Mouse (Mus musculus) testis, adult 2 months (tissue): Measurements from ENCODE around the gene Psmc1. TPM values are rescaled to one million over a fixed set of nuclear protein-coding genes. Genes with fewer than 3 reads are reported as not detected.
A peak's percentile ranks its signal among the peaks of the same experiment; 100 is the strongest.

Source experiments
- H3K27ac ChIP-seq: fragments of 200-500 bp; 2 replicates; pipeline ENCODE4 v1.5.1; 2012; ENCODE audit warnings: low read depth, low read length; ENCODE audit not compliant: control insufficient read depth, insufficient read depth
- H3K27me3 ChIP-seq: fragments of 200-500 bp; 2 replicates; pipeline ENCODE4 v1.6.1; 2012; ENCODE audit warnings: mild to moderate bottlenecking, low read length, moderate library complexity; ENCODE audit not compliant: control insufficient read depth, insufficient read depth
- H3K36me3 ChIP-seq: fragments of 200-500 bp; 2 replicates; pipeline ENCODE4 v1.6.1; 2012; ENCODE audit warnings: mild to moderate bottlenecking, low read length; ENCODE audit not compliant: control insufficient read depth, insufficient read depth
- H3K4me1 ChIP-seq: fragments of 200-500 bp; 2 replicates; pipeline ENCODE4 v1.6.1; 2012; ENCODE audit warnings: low read length; ENCODE audit not compliant: control insufficient read depth, insufficient read depth
- H3K4me3 ChIP-seq: fragments of 200-500 bp; 2 replicates; pipeline ENCODE4 v1.5.1; 2012; ENCODE audit warnings: low read depth, mild to moderate bottlenecking, low read length, moderate library complexity, mixed read lengths; ENCODE audit not compliant: control insufficient read depth
- CTCF ChIP-seq: fragments of 200-500 bp; IDR thresholded peaks from 2 replicates; pipeline ENCODE4 v1.5.1; 2012; ENCODE audit warnings: low read depth, mild to moderate bottlenecking, inconsistent platforms, low read length, moderate library complexity; ENCODE audit not compliant: control insufficient read depth, insufficient read depth, insufficient replicate concordance
- POLR2A ChIP-seq: fragments of 200-500 bp; IDR thresholded peaks from 2 replicates; pipeline ENCODE4 v1.6.1; 2012; ENCODE audit warnings: low read depth, mild to moderate bottlenecking, inconsistent platforms, low read length, moderate library complexity; ENCODE audit not compliant: control insufficient read depth
- polyA plus RNA-seq: library from polyadenylated mRNA; depleted of rRNA; stranded (reverse); fragments of >200 nt; gene quantifications from 2 replicates; pipeline ENCODE4 v1.2.3, GENCODE M21; 2012; rRNA removed

The Psmc1 gene
- 31.7 and 33.7 TPM in 2 replicates for polyA plus RNA-seq

DNA sequence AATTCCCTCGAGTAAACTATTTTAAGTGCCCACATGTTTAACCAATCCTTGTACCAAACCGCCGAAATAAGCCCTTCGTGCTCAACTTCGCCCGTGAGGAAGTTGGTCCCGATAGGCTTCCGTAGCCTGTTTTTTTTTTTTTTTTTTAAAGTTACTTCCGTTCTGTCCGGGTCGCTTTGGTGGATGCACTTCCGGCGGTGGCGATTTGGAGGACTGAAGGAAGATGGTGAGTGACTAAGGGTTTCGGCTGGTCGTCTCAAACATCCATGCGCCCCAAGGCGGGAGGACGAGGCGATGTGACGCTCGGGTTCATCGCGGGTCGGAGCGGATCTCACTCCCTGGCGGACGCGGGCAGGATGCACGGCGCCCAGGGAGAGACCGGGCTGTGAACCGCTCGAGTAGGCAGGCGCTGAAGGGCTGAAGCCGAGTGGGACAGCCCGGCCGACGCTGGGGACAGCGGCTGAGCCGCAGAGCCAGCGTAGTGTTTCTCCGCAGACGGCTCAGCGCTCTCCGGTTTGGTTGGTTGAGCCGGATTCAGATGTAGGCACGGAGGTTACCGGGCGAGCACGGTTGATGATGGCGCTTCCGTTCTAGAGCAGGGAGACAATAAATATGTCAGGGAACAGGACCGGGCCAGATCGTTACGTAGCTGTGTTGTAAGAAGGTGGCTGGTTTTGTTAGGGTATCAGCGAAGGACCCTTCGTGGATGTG lies at the start of gene Psmc1:
TSS of gene Psmc1 (plus strand) at position 169 of the 711 bp plus-strand sequence.
- TF ChIP-seq CTCF (no peak), POLR2A (peak; percentile 54)
- H3K4me3 ChIP-seq, result peak within 1 kb of the TSS; percentile 99

DNA sequence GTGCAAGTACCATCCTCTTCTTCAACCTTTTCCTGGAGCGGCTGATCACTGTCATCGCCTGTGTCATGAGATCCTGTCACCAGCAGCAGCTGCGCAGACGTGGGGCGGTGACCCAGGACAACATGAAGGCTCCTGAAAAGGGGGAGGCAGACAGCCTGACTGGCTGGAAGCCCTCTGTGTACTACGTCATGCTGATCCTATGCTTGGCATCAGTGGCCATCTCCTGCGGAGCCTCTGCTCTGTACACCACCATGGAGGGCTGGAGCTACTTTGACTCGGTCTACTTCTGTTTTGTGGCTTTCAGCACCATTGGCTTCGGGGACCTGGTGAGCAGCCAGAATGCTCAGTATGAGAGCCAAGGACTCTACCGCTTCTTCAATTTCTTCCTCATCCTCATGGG lies 48.9 kb upstream of the Psmc1 start:
- Histone ChIP-seq H3K27me3 (no peaks in the 10 kb centered on the region), H3K36me3 (no peaks in the 10 kb centered on the region), H3K4me1 (peaks cover 4% of the 10 kb centered on the region; the same call in 1 of the 2 replicates), H3K27ac (no peak overlapping the region), H3K4me3 (no peak overlapping the region)
- TF ChIP-seq POLR2A (no peak), CTCF (no peak)

More for the DNA sequence above, at the start of gene Psmc1:
- Histone ChIP-seq H3K4me1 (peaks cover 5% of the 10 kb centered on the region), H3K27ac (peak within 1 kb of the TSS; percentile 89), H3K27me3 (no peaks in the 10 kb centered on the region), H3K36me3 (no peaks in the 10 kb centered on the region; the same call in none of the 2 replicates)

DNA sequence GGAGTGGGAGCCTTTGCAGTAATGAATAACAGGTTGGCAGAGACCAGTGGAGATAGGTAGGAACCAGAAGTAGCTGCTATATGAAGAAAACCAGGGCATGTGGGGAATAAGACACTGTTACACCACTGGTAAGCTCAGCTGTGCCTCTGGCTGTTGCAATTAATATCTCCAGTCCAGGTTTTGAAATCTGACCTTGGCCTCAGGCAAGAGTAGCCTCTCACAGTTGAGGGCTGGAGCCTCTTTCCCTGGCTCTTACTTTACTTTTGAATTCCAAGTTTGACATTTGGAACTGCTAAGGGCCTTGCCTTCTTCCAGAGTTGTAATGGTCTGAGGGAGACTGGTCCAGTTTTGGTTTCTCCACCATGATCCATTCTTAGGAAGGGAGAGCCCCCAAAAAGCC lies 48.1 kb upstream of the Psmc1 start:
- H3K36me3 ChIP-seq, result no peaks in the 10 kb centered on the region
- no peak for TF ChIP-seq POLR2A
- H3K4me1 ChIP-seq, result peaks cover 4% of the 10 kb centered on the region; the same call in 1 of the 2 replicates
- H3K4me3 ChIP-seq, result no peak overlapping the region
- H3K27me3 ChIP-seq, result no peaks in the 10 kb centered on the region
- H3K27ac ChIP-seq, result no peak overlapping the region

DNA sequence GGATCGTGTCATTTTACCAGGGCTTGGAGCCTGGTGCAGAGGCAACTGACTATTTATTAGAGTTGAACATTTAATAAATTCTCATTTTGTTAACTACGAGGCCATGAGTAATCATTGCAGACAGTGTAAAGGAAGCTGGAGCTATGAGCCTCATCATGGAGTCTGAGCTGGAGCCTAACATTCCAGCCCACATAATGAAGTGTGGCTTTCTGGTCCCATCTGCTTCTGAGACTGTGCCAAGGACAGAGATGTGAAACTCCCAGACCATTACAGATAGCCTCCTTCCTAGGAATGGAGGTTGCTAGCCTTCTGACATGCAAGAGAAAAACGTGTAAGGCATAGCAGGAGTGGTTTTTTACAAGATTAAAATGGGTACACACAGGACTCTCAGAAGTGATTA lies 47.4 kb upstream of the Psmc1 start:
- TF ChIP-seq CTCF (no peak), POLR2A (no peak)
- H3K4me3 ChIP-seq, result no peak overlapping the region
- H3K27me3 ChIP-seq, result no peaks in the 10 kb centered on the region
- H3K27ac ChIP-seq, result no peak overlapping the region
- H3K4me1 ChIP-seq, result peaks cover 4% of the 10 kb centered on the region; the same call in 1 of the 2 replicates
- H3K36me3 ChIP-seq, result no peaks in the 10 kb centered on the region

DNA sequence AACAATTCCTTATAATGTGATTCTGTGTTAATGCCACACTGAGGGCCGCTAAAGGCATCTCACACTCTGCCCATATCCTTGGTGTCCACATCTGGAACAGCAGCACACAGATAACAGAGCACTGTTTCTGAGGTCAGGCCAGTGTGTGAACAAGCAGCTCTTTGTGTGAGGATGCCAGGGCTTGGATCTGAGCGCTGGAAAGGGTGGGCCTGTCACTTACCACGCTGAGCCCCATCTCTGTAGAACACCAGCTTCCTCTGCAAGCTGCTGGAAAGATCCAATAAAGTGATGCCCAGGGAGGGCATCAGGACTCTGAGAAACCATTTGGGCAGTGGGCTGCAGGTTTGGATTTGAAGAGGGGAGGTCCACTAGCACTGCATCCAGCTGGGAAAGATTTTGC lies 44.8 kb upstream of the Psmc1 start:
- H3K36me3 ChIP-seq, result no peaks in the 10 kb centered on the region
- H3K27ac ChIP-seq, result no peak overlapping the region
- H3K4me1 ChIP-seq, result peaks cover 4% of the 10 kb centered on the region; the same call in 1 of the 2 replicates
- H3K27me3 ChIP-seq, result no peaks in the 10 kb centered on the region
- no peak overlapping the region for H3K4me3 ChIP-seq
- no peak for TF ChIP-seq CTCF
- TF ChIP-seq POLR2A, result no peak

DNA sequence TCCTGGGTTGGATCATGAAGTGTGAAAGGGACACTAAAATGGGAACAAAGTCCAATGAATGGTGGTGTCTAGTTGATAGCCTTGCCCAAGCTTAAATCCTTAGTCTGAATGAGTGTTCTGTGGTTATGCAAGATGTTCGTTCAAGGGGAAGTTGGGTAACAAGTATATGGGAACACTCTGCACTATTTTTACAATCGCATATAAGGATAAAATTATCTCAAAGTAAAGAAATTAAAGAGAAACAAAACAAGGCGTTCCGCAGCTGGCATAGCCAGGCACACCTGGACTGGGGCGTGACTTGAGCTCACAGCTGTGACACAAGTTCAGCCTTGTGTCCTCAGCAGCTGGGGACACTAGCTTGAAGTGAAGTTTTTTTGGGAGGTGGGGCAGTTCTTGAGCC lies 42.5 kb upstream of the Psmc1 start:
- H3K4me1 ChIP-seq, result peaks cover 4% of the 10 kb centered on the region; the same call in 1 of the 2 replicates
- H3K4me3 ChIP-seq, result no peak overlapping the region
- TF ChIP-seq CTCF (no peak), POLR2A (no peak)
- no peaks in the 10 kb centered on the region for H3K36me3 ChIP-seq
- H3K27ac ChIP-seq, result no peak overlapping the region
- no peaks in the 10 kb centered on the region for H3K27me3 ChIP-seq

DNA sequence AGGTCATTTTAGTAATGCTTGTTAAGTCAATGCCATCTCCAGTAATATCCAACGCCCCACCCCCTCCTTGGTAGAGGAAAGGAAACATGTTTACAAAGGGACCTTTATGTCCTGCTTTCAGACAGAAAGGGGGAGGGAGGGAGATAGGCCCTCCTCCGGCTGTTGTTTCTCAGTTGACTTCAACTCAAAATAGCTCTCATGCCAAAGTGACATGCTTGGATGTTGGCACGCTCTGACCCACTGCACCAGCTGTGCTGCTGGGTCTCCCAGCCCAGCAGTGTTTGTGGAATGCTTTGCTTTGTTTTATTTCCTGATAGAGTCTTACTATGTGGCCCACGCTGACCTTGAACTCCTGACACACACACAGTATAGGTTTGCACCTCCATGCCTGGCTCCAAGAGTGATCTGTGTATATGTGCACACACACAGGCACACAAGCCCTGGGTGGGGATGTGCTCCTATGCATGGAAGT lies 36.7 kb upstream of the Psmc1 start:
- Histone ChIP-seq H3K36me3 (no peaks in the 10 kb centered on the region), H3K27ac (no peak overlapping the region), H3K4me3 (no peak overlapping the region), H3K27me3 (no peaks in the 10 kb centered on the region), H3K4me1 (no peaks in the 10 kb centered on the region)
- TF ChIP-seq POLR2A (no peak), CTCF (no peak)
